Mouse (Mus musculus): ENCODE data around the gene Ccdc107. TPM values are rescaled to one million over a fixed set of nuclear protein-coding genes. Genes with fewer than 3 reads are reported as not detected.
A peak's percentile ranks its signal among the peaks of the same experiment; 100 is the strongest.

The Ccdc107 gene
- total and polyA plus RNA-seq, 2 experiments from 2014 or later, result 74.0 to 107 TPM

DNA sequence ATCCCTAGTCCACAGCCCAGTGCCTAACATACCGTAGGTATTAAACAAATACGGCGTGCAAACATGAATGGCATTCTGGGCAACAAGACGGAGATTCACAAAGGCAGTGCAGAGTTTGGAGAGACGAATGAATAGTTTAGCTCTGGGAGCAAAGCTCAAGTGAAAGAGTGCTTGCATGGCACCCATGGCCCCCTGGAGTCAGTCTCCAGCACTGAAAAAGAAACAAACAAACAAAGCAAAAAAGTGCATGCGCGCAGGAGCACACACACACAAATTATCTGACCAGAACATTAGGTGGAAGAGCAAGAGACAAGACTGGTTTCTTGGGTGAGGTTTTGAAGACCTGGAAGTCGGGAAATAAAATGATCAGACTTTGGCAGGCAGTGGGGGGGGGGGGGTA lies 13.4 kb downstream of the Ccdc107 start:
- 60% methylated on average over 8 of the region's 8 CpGs for WGBS

GRCm38 (mm10) chr4:43506536-43507185 lies 14.0 kb downstream of the Ccdc107 start, which contains the start of gene Car9:
Car9 (plus strand) TSS chr4:43506966.
- no peaks in the 10 kb centered on the region for H3K36me3 ChIP-seq (ENCODE audit: insufficient read depth, low read length)
- peak within 1 kb of the TSS; percentile 49; the same call in 1 of the 2 replicates for H3K4me2 ChIP-seq (ENCODE audit: low read depth, low read length, poor library complexity, severe bottlenecking)
- no peak for TF ChIP-seq CTCF (IDR thresholded peaks at IDR 0.05)
- H3K9ac ChIP-seq (replicated peaks; ENCODE audit: low read length, poor library complexity, severe bottlenecking), result no peak within 1 kb of the TSS
- ATAC-seq (ENCODE audit: low FRiP score) (no peak), DNase-seq (ENCODE audit: low spot score) (no peak)
- no peak within 1 kb of the TSS for H3K27ac ChIP-seq (ENCODE audit: low read depth, low read length)
- no peak within 1 kb of the TSS for H3K4me3 ChIP-seq (ENCODE audit: low read depth, low read length)
- H3K9me3 ChIP-seq (ENCODE audit: low read length), result no peaks in the 10 kb centered on the region
- no peaks in the 10 kb centered on the region; the same call in 1 of the 2 replicates for H3K4me1 ChIP-seq (ENCODE audit: insufficient read depth, low read length)
- peaks cover 17% of the 10 kb centered on the region for H3K27me3 ChIP-seq (ENCODE audit: insufficient read depth, low read length)
- WGBS, result 50% methylated on average over 9 of the region's 9 CpGs

More for the DNA sequence above, 13.4 kb downstream of the Ccdc107 start:
- no peak overlapping the region for H3K27ac ChIP-seq (ENCODE audit: low read depth, low read length)
- no peaks in the 10 kb centered on the region for H3K36me3 ChIP-seq (ENCODE audit: insufficient read depth, low read length)
- no peak for TF ChIP-seq CTCF (IDR thresholded peaks at IDR 0.05)
- ATAC-seq (ENCODE audit: low FRiP score) (no peak), DNase-seq (ENCODE audit: low spot score) (no peak)
- H3K4me2 ChIP-seq (ENCODE audit: low read depth, low read length, poor library complexity, severe bottlenecking), result no peak overlapping the region
- H3K9ac ChIP-seq (replicated peaks; ENCODE audit: low read length, poor library complexity, severe bottlenecking), result no peak overlapping the region
- H3K4me1 ChIP-seq (ENCODE audit: insufficient read depth, low read length), result no peaks in the 10 kb centered on the region; the same call in 1 of the 2 replicates
- peaks cover 17% of the 10 kb centered on the region for H3K27me3 ChIP-seq (ENCODE audit: insufficient read depth, low read length)
- no peak overlapping the region for H3K4me3 ChIP-seq (ENCODE audit: low read depth, low read length)
- no peaks in the 10 kb centered on the region for H3K9me3 ChIP-seq (ENCODE audit: low read length)

DNA sequence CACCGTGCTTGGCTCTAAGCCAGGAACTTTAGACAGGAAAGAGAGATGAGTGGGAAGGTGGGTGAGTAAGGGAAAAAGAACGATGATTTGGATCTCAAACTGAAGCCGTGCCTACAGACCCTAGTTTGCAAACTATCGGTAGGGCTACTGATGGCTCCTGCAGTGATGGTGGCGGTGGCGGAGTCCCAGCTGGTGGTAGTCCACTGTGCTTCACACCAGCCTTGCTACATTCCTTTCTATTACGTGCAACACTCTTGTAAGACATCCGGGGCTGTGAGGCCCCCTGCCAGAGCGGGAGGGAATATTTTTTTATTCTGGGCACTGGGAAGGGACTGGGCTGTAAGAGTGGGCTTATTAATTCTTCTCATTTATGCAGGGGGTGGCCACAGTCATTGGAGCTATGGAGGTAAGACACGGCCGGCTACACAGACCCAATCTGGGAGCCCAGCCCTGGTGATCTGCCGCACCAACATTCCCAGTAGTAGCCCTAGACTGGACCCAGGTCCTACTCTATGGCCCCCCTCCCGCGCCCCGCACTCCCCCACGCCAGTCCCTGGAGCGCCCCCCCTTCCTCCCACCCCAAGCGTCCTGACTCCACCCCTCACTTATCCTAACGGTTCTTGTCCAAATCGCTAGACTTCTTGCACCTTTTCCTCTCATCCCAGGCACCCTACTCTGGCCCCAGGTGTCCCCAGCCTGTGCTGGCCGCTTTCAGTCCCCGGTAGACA lies 15.4 kb downstream of the Ccdc107 start:
- no peak for DNase-seq (ENCODE audit: low spot score)
- Histone ChIP-seq H3K4me2 (ENCODE audit: low read depth, low read length, poor library complexity, severe bottlenecking) (peak overlapping the region; percentile 49), H3K4me1 (ENCODE audit: insufficient read depth, low read length) (no peaks in the 10 kb centered on the region; the same call in 1 of the 2 replicates), H3K9ac (replicated peaks; ENCODE audit: low read length, poor library complexity, severe bottlenecking) (no peak overlapping the region), H3K27me3 (ENCODE audit: insufficient read depth, low read length) (peaks cover 17% of the 10 kb centered on the region), H3K9me3 (ENCODE audit: low read length) (no peaks in the 10 kb centered on the region), H3K27ac (ENCODE audit: low read depth, low read length) (no peak overlapping the region), H3K4me3 (ENCODE audit: low read depth, low read length) (peak overlapping the region; percentile 22), H3K36me3 (ENCODE audit: insufficient read depth, low read length) (no peaks in the 10 kb centered on the region)
- ATAC-seq (ENCODE audit: low FRiP score), result no peak
- TF ChIP-seq CTCF (IDR thresholded peaks at IDR 0.05), result no peak
- 16% methylated on average over 22 of the region's 22 CpGs for WGBS

GRCm38 (mm10) chr4:43508666-43508997 lies 15.9 kb downstream of the Ccdc107 start:
- ATAC-seq (ENCODE audit: low FRiP score) (no peak), DNase-seq (ENCODE audit: low spot score) (no peak)
- Histone ChIP-seq H3K4me2 (ENCODE audit: low read depth, low read length, poor library complexity, severe bottlenecking) (peak overlapping the region; percentile 49), H3K36me3 (ENCODE audit: insufficient read depth, low read length) (no peaks in the 10 kb centered on the region), H3K27ac (ENCODE audit: low read depth, low read length) (no peak overlapping the region), H3K9ac (replicated peaks; ENCODE audit: low read length, poor library complexity, severe bottlenecking) (no peak overlapping the region), H3K9me3 (ENCODE audit: low read length) (no peaks in the 10 kb centered on the region), H3K4me1 (ENCODE audit: insufficient read depth, low read length) (no peaks in the 10 kb centered on the region; the same call in 1 of the 2 replicates), H3K4me3 (ENCODE audit: low read depth, low read length) (peak overlapping the region; percentile 22), H3K27me3 (ENCODE audit: insufficient read depth, low read length) (peaks cover 17% of the 10 kb centered on the region)
- 10% methylated on average over 13 of the region's 13 CpGs for WGBS
- no peak for TF ChIP-seq CTCF (IDR thresholded peaks at IDR 0.05)

DNA sequence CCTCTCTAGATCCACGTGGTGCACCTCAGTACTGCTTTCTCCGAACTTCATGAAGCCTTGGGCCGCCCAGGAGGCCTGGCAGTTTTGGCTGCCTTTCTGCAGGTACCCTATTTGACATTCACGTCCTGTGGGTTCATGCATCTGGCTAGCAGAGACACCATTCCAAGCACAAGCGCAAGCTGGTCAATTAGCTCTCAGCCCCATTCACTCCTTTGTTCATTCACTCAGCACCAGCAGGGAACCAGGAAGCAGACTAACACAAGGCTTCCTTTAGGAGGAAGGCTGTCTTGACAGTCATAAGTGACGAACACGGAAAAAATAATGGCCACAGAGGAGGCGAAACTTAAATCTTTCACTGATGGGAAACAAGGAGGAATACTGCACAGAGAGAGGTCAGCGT lies 16.4 kb downstream of the Ccdc107 start:
- no peaks in the 10 kb centered on the region for H3K36me3 ChIP-seq (ENCODE audit: insufficient read depth, low read length)
- TF ChIP-seq CTCF (IDR thresholded peaks at IDR 0.05), result no peak
- no peaks in the 10 kb centered on the region for H3K9me3 ChIP-seq (ENCODE audit: low read length)
- H3K4me2 ChIP-seq (ENCODE audit: low read depth, low read length, poor library complexity, severe bottlenecking), result peak overlapping the region; percentile 49; the same call in 1 of the 2 replicates
- ATAC-seq (ENCODE audit: low FRiP score) (no peak), DNase-seq (ENCODE audit: low spot score) (no peak)
- 38% methylated on average over 9 of the region's 9 CpGs for WGBS
- H3K4me3 ChIP-seq (ENCODE audit: low read depth, low read length), result peak overlapping the region; percentile 22; the same call in 1 of the 2 replicates
- no peak overlapping the region for H3K9ac ChIP-seq (replicated peaks; ENCODE audit: low read length, poor library complexity, severe bottlenecking)
- no peak overlapping the region for H3K27ac ChIP-seq (ENCODE audit: low read depth, low read length)
- peaks cover 17% of the 10 kb centered on the region for H3K27me3 ChIP-seq (ENCODE audit: insufficient read depth, low read length)
- H3K4me1 ChIP-seq (ENCODE audit: insufficient read depth, low read length), result no peaks in the 10 kb centered on the region; the same call in 1 of the 2 replicates
